Mouse (Mus musculus) C2C12 (cell line): ENCODE measurements at regions not wholly inside any gene's neighbourhood (a gene's known extent, or its start where the extent isn't known, plus 50 kb on each side); places are given as distances from the start of the nearest gene placed in this dataset.

ENCODE experiments used
- H3K27me3 ChIP-seq: one replicate; pipeline ENCODE4 v1.6.1; 2011; ENCODE audit not compliant: control insufficient read depth, insufficient read depth, insufficient read length
- H3K36me3 ChIP-seq: one replicate; pipeline ENCODE4 v1.6.1; 2011; ENCODE audit not compliant: control insufficient read depth, insufficient read depth
- H3K4me3 ChIP-seq: one replicate; pipeline ENCODE4 v1.5.1; 2011; ENCODE audit warnings: mild to moderate bottlenecking, control low read depth; ENCODE audit not compliant: poor library complexity, insufficient read depth, severe bottlenecking
- H3K79me2 ChIP-seq: one replicate; pipeline ENCODE4 v1.6.1; 2011; ENCODE audit not compliant: control insufficient read depth, insufficient read depth
- H3K79me3 ChIP-seq: one replicate; pipeline ENCODE4 v1.6.1; 2011; ENCODE audit warnings: low read depth, control low read depth
- H3ac ChIP-seq: one replicate; pipeline ENCODE3; 2011; ENCODE audit warnings: low read depth; ENCODE audit not compliant: control insufficient read depth, insufficient read length
- CEBPB ChIP-seq: IDR thresholded peaks from one replicate; pipeline ENCODE4 v1.6.1; 2011; ENCODE audit warnings: low read depth, mild to moderate bottlenecking, control low read depth, moderate library complexity
- CTCF ChIP-seq: IDR thresholded peaks from one replicate; pipeline ENCODE4 v1.5.1; 2011; ENCODE audit not compliant: control insufficient read depth, insufficient read depth, insufficient read length
- FOSL1 ChIP-seq: IDR thresholded peaks from one replicate; pipeline ENCODE4 v1.8.0; 2011; ENCODE audit warnings: mild to moderate bottlenecking, low read length; ENCODE audit not compliant: poor library complexity, insufficient read depth, severe bottlenecking
- MAX ChIP-seq: IDR thresholded peaks from one replicate; pipeline ENCODE4 v1.6.1; 2011; ENCODE audit warnings: mild to moderate bottlenecking, control low read depth
- MYOD1 ChIP-seq: IDR thresholded peaks from one replicate; pipeline ENCODE4 v1.6.1; 2011; ENCODE audit warnings: low read depth; ENCODE audit not compliant: control insufficient read depth, insufficient read length
- MYOG ChIP-seq: IDR thresholded peaks from one replicate; pipeline ENCODE4 v1.6.1; 2011; ENCODE audit not compliant: control insufficient read depth, insufficient read length; ENCODE audit errors: extremely low read depth
- USF1 ChIP-seq: IDR thresholded peaks from one replicate; pipeline ENCODE4 v1.6.1; 2011; ENCODE audit warnings: low read depth, mild to moderate bottlenecking, control low read depth, moderate library complexity

- Histone ChIP-seq H3K27me3 (no peaks in the 10 kb centered on the region), H3K79me2 (no peaks in the 10 kb centered on the region)
- TF ChIP-seq CTCF, result no peak
- TF ChIP-seq CEBPB, result peak; percentile 51
- no peak for TF ChIP-seq FOSL1
- no peak for TF ChIP-seq USF1
- TF ChIP-seq MAX, result no peak
- TF ChIP-seq MYOD1, result peak; percentile 48
- no peak for TF ChIP-seq MYOG
Observed at GRCm38 (mm10) chr15:29680865-29681264, 491.5 kb upstream of the Ctnnd2 start.

GRCm38 (mm10) chr15:29686935-29687334 is 485.5 kb upstream of the Ctnnd2 start:
- Histone ChIP-seq H3K36me3 (no peaks in the 10 kb centered on the region), H3K4me3 (no peak overlapping the region), H3K27me3 (no peaks in the 10 kb centered on the region), H3ac (no peak overlapping the region), H3K79me3 (no peaks in the 10 kb centered on the region), H3K79me2 (no peaks in the 10 kb centered on the region)
- peak; percentile 89 for TF ChIP-seq MYOD1
- peak; percentile 59 for TF ChIP-seq FOSL1
- TF ChIP-seq CEBPB, result no peak
- no peak for TF ChIP-seq MYOG

More at GRCm38 (mm10) chr15:29680865-29681264, 491.5 kb upstream of the Ctnnd2 start:
- Histone ChIP-seq H3K4me3 (no peak overlapping the region), H3K36me3 (no peaks in the 10 kb centered on the region), H3ac (no peak overlapping the region), H3K79me3 (no peaks in the 10 kb centered on the region)
